In genomic region chr2:163590996-163591395, GRCm38 (mm10) we compare ENCODE assay signal across 17 mouse cellular contexts. TPM values are rescaled to one million over a fixed set of nuclear protein-coding genes. Genes with fewer than 3 reads are reported as not detected.
DNase-seq lines count a peak whose midpoint lies in the region; ATAC-seq and TF ChIP-seq lines count a peak whose summit lies in the region.
"Had no signal": no experiment of that assay in that cellular context is flagged by ENCODE, and none has a peak within 500 bp of the region (broad histone marks: within the 10 kb centered on the region; RNA-seq: fewer than 3 reads in every experiment).

No protein-coding gene starts in this region.

- no peak overlapping the region for H3K4me3 ChIP-seq in embryonic facial prominence, embryonic 11.5 days (ENCODE audit: low read depth, low read length)
- no peak overlapping the region for H3K4me3 ChIP-seq in embryonic facial prominence, embryonic 10.5 days
- no peak overlapping the region for H3K4me3 ChIP-seq in lung, embryonic 16.5 days (ENCODE audit: low read length)
- H3K4me3 ChIP-seq in lung, adult 2 months (replicated peaks; ENCODE audit: extremely low read depth, low read depth, low read length), result no peak overlapping the region
- H3K4me3 ChIP-seq: hindbrain, embryonic 12.5 days; limb, embryonic 13.5 days had no signal

- no peaks in the 10 kb centered on the region for H3K36me3 ChIP-seq in embryonic facial prominence, embryonic 11.5 days (replicated peaks; ENCODE audit: control insufficient read depth, insufficient read depth, low read depth, low read length)
- H3K36me3 ChIP-seq in embryonic facial prominence, embryonic 10.5 days (replicated peaks), result no peaks in the 10 kb centered on the region
- no peaks in the 10 kb centered on the region for H3K36me3 ChIP-seq in lung, embryonic 16.5 days (ENCODE audit: control insufficient read depth, insufficient read depth, low read length)
- H3K36me3 ChIP-seq in splenic B cell, adult 2 months (ENCODE audit: control insufficient read depth, insufficient read depth, low read length, poor library complexity, severe bottlenecking), result no peaks in the 10 kb centered on the region
- H3K36me3 ChIP-seq: G1E; hindbrain, embryonic 12.5 days; limb, embryonic 13.5 days had no signal

- H3K4me2 ChIP-seq in embryonic facial prominence, embryonic 11.5 days (ENCODE audit: low read depth, low read length), result no peak overlapping the region
- no peak overlapping the region for H3K4me2 ChIP-seq in lung, embryonic 16.5 days (ENCODE audit: low read depth, low read length)
- H3K4me2 ChIP-seq: hindbrain, embryonic 12.5 days; limb, embryonic 13.5 days had no signal

- no peak for ATAC-seq in embryonic facial prominence, embryonic 11.5 days (replicated peaks; ENCODE audit: insufficient number of reproducible peaks, low FRiP score, low TSS enrichment, low read depth)
- ATAC-seq in lung, embryonic 16.5 days (ENCODE audit: low read depth), result peak; percentile 41; the same call in 1 of the 2 replicates
- ATAC-seq: forebrain, postnatal 0 days had no signal

- no peaks in the 10 kb centered on the region; the same call in 1 of the 2 replicates for H3K4me1 ChIP-seq in embryonic facial prominence, embryonic 11.5 days (ENCODE audit: control insufficient read depth, insufficient read depth, low read length)
- peaks cover 23% of the 10 kb centered on the region for H3K4me1 ChIP-seq in embryonic facial prominence, embryonic 10.5 days
- H3K4me1 ChIP-seq in lung, embryonic 16.5 days (replicated peaks; ENCODE audit: control insufficient read depth, insufficient read depth, low read length), result no peaks in the 10 kb centered on the region; the same call in 1 of the 2 replicates
- peaks cover 13% of the 10 kb centered on the region for H3K4me1 ChIP-seq in lung, adult 2 months (ENCODE audit: control insufficient read depth, insufficient read depth, low read length)
- H3K4me1 ChIP-seq: hindbrain, embryonic 12.5 days had no signal

- no peak for TF ChIP-seq POLR2A in lung, adult 2 months (IDR thresholded peaks at IDR 0.05; ENCODE audit: borderline replicate concordance, extremely low read depth, low read depth, low read length)

- peak; percentile 36 for DNase-seq in embryonic facial prominence, embryonic 11.5 days (ENCODE audit: low spot score)
- DNase-seq in embryonic facial prominence, embryonic 10.5 days (ENCODE audit: low spot score), result no peak
- no peak for DNase-seq in lung, adult 2 months
- peak; percentile 71 for DNase-seq in NIH3T3 (ENCODE audit: low read depth)
- peak; percentile 30 for DNase-seq in splenic B cell, adult 2 months (ENCODE audit: low read depth, low spot score)
- DNase-seq in cerebellum, postnatal 36 days, result no peak
- DNase-seq: adrenal gland, postnatal 14 days; cerebellum, adult 11 months; cerebellum, postnatal 10 days; forebrain, postnatal 0 days; kidney, adult 18-20 months; kidney, postnatal 4 days; thymus, adult 2 months had no signal

- H3K27me3 ChIP-seq in embryonic facial prominence, embryonic 11.5 days (ENCODE audit: control insufficient read depth, insufficient read depth, low read length), result no peaks in the 10 kb centered on the region
- 0 out of 2 replicates have a peak, but pooled peaks cover 3% of the 10 kb centered on the region for H3K27me3 ChIP-seq in embryonic facial prominence, embryonic 10.5 days (replicated peaks; ENCODE audit: low read depth, poor library complexity, severe bottlenecking)
- H3K27me3 ChIP-seq in lung, embryonic 16.5 days (ENCODE audit: control insufficient read depth, insufficient read depth, low read depth, low read length), result no peaks in the 10 kb centered on the region
- H3K27me3 ChIP-seq in splenic B cell, adult 2 months (ENCODE audit: control insufficient read depth, insufficient read depth, low read length, poor library complexity, severe bottlenecking), result no peaks in the 10 kb centered on the region
- H3K27me3 ChIP-seq: hindbrain, embryonic 12.5 days; limb, embryonic 13.5 days had no signal

- no peaks in the 10 kb centered on the region for H3K9me3 ChIP-seq in embryonic facial prominence, embryonic 11.5 days (replicated peaks; ENCODE audit: control insufficient read depth, low read length)
- no peaks in the 10 kb centered on the region for H3K9me3 ChIP-seq in embryonic facial prominence, embryonic 10.5 days
- H3K9me3 ChIP-seq in lung, embryonic 16.5 days (ENCODE audit: control insufficient read depth, low read length), result no peaks in the 10 kb centered on the region
- H3K9me3 ChIP-seq: G1E; hindbrain, embryonic 12.5 days; limb, embryonic 13.5 days had no signal

- H3K27ac ChIP-seq in embryonic facial prominence, embryonic 11.5 days (replicated peaks; ENCODE audit: low read depth, low read length), result no peak overlapping the region
- H3K27ac ChIP-seq in embryonic facial prominence, embryonic 10.5 days (replicated peaks), result no peak overlapping the region
- no peak overlapping the region for H3K27ac ChIP-seq in lung, embryonic 16.5 days (ENCODE audit: low read length)
- H3K27ac ChIP-seq: hindbrain, embryonic 12.5 days; limb, embryonic 13.5 days had no signal

- WGBS in embryonic facial prominence, embryonic 11.5 days, result 51% methylated on average over 5 of the region's 5 CpGs
- WGBS in embryonic facial prominence, embryonic 10.5 days, result 65% methylated on average over 5 of the region's 5 CpGs
- 53% methylated on average over 5 of the region's 5 CpGs for WGBS in lung, embryonic 16.5 days
- WGBS in lung, adult 2 months, result 70% methylated on average over 5 of the region's 5 CpGs

- TF ChIP-seq CTCF in lung, adult 2 months (IDR thresholded peaks at IDR 0.05; ENCODE audit: insufficient read depth, low read length), result no peak

- H3K9ac ChIP-seq in embryonic facial prominence, embryonic 11.5 days (replicated peaks; ENCODE audit: low read length), result no peak overlapping the region
- no peak overlapping the region for H3K9ac ChIP-seq in lung, embryonic 16.5 days (ENCODE audit: low read length)
- H3K9ac ChIP-seq: forebrain, postnatal 0 days; hindbrain, embryonic 12.5 days; limb, embryonic 13.5 days had no signal

RNA-seq across cellular contexts. Expression of gene Ttpal, which starts 11.1 kb away (rescaled TPM):
- 45.3 and 47.2 TPM in 2 replicates for polyA plus RNA-seq in embryonic facial prominence, embryonic 11.5 days (2014; fragmentation: Nextera tagmentation; extraction: Ambion mirVana)
- polyA plus RNA-seq in embryonic facial prominence, embryonic 10.5 days (2016; fragmentation: Nextera tagmentation; extraction: Ambion mirVana), result 31.3 and 33.4 TPM in 2 replicates
- polyA plus RNA-seq in lung, embryonic 16.5 days (2015; fragmentation: Nextera tagmentation; extraction: Ambion mirVana), result 29.5 and 31.2 TPM in 2 replicates
- polyA plus RNA-seq in lung, adult 2 months (2012; rRNA removed), result 23.4 and 25.8 TPM in 2 replicates

RNA-seq across cellular contexts. Expression of gene Serinc3, which starts 53.9 kb away (rescaled TPM):
- 26.0 and 27.9 TPM in 2 replicates for polyA plus RNA-seq in embryonic facial prominence, embryonic 11.5 days (2014; fragmentation: Nextera tagmentation; extraction: Ambion mirVana)
- polyA plus RNA-seq in embryonic facial prominence, embryonic 10.5 days (2016; fragmentation: Nextera tagmentation; extraction: Ambion mirVana), result 21.9 and 22.1 TPM in 2 replicates
- 71.5 and 72.8 TPM in 2 replicates for polyA plus RNA-seq in lung, embryonic 16.5 days (2015; fragmentation: Nextera tagmentation; extraction: Ambion mirVana)
- polyA plus RNA-seq in lung, adult 2 months (2012; rRNA removed), result 368 and 417 TPM in 2 replicates

Comparison
In these comparisons a context has a peak if more than half of its experiments do, and no peak if none do; other contexts are left out.
1. DNase-seq: peak in embryonic facial prominence, embryonic 11.5 days (single experiment), NIH3T3 (single experiment) and splenic B cell, adult 2 months (single experiment); none in embryonic facial prominence, embryonic 10.5 days (single experiment), lung, adult 2 months (single experiment) and cerebellum, postnatal 36 days (0 of 2).